Mouse (Mus musculus): Measurements from ENCODE around the gene Ift22.
A peak's percentile ranks its signal among the peaks of the same experiment; 100 is the strongest.

DNA sequence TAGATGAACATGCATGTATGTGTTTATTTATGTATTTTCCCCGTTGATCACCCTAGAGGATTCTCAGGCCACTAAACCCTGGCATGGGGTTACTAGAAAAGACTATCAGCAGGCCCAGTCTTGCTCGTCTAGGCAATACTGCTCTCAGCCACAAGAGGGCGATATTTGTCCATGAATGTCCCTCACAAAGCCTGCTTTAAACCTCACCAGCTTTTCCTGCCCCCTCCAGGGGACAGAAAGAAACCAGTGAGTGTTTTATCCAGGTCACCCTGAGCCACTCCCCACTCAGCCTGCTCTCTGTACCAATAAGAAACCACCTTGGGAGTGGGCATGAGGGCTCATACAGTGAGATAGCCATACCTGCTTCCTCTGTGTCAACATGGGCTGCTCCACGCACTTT is 21.1 kb downstream of the Ift22 start:
- TF ChIP-seq CTCF (IDR thresholded peaks at IDR 0.05; ENCODE audit: insufficient read depth, low read length) = peak; percentile 62
- TF ChIP-seq POLR2A (IDR thresholded peaks at IDR 0.05; ENCODE audit: borderline replicate concordance, extremely low read depth, low read depth, low read length) = no peak
